Mouse (Mus musculus) CD8-positive naive resting alpha-beta T cell, adult 2 months (primary cell): Measurements from ENCODE around the gene Bmp15.

Experiments used
- DNase-seq, 2 experiments: peaks; one replicate each; pipeline ENCODE4 v3.0.0; 2022; ENCODE audit warnings: low read depth in 2 of 2, low spot score in 2 of 2

The Bmp15 gene

DNA sequence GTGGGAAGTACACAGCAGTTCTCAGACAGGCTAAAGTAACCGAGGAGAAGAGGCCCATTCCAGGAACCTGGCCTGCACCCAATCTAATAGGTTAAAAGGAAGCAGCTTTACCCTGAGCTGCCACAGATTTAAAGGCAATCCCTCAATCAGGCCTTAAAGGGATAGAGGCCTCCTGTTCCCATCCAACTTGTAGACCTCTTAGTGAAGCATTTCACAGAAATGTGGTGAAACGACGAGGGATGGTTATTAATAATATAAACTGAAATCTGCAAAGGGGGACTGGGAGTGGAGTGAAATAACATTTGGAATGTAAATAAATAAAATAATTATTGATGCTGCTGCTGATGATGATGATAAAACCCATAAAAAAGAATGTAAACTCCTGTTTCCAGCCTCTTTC is at the start of gene Bmp15:
Bmp15 (minus strand) TSS at position 101 of the 400 bp plus-strand sequence.
- DNase-seq: no peak

DNA sequence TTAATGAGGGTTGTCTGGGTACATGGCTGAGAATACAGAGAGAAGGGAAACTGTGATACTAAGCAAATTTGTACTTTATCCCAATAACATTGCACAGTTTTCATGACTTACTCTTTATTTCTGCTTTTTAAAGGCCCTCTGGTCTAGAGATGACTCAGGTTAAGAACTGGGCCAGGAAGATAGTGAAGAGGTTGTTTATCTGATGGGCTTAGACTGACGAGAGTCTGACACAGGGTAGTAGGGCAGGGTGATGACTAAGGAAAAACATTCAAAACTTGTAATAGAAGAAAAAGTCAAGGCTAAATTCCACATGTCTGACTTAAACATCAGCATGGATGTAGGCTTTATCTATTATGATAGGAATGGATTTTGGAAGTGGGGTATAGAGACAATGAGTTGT is 48.3 kb upstream of the Bmp15 start:
- DNase-seq: no peak

DNA sequence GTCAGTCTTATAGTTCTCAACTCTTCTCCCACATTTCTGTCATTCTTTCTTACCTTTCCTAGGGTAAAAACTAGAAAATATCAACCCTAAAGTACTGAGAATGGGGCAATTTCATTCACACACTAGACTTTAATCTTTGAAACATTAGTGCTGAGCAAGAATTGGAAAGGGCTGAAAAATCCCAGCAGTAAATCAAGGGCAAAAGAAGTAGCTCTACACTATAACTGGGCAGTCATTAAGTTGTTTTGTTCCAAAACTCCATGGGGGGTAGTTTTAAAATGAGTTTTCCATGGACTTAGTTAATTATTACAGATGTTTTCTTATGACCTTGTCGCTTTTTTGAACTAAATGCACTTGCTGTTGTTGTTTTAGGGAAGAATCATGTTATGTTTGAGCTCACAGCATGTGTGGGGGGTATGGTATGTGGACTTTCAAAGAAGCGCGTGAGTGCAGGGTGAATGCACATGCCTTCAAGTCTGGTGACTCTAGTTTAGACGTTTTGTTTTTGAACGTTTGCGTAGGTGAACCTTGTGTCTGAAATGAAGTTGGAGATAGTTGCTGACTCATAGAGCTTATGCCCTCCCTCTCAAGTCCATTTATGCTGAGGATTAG is 37.1 kb upstream of the Bmp15 start:
- DNase-seq: no peak

DNA sequence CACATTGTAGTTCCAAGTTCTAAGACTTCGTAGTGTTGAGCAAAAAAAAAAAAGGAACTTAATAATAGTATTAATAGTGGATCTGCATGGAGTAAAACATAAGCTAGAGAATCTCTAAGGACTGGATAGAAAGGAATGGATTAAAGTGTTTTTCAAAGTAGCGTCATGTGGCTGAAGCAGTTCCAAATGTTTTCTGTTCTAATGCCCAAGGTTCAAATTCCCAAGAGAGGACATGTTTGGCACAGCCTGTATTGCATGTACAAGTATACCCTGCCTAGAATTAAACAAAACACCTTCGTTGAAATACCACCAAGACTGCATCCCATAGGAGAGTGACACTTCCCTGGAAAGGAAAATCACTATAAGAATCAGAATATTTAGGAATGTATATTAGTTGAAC is 36.4 kb upstream of the Bmp15 start:
- DNase-seq: no peak

DNA sequence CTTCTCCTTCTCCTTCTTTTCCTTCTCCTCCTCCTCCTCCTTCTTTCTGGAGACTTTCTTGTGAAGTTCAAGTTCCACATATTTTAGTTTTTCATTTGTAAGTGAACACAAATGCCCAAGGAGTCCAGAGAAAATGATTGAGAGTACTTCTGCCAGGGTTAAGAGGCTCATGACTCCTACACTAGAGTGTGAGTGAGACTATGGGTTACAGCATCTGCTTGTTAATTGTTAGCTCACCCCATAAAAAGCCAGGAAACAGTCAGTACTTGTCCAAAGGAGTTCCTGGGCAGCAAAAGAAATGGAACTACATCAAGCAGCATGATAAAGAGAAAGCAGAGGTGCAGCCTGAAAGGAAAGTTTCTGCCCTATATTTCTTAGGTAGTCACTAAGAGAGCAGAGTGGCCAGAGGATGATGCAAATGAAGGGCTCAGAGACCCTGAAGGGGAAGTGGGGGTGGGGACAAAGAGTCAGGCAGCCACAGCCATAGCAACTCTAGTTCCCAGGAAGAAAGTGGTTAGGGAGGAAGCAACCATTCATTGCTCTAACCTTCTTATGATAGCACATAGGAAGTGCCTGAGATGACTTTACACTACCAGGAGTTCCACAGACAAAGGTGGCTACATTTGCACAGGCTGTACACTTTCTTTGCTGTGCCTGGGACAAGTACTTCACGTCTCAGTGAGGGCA is 24.9 kb upstream of the Bmp15 start:
- DNase-seq: no peak

DNA sequence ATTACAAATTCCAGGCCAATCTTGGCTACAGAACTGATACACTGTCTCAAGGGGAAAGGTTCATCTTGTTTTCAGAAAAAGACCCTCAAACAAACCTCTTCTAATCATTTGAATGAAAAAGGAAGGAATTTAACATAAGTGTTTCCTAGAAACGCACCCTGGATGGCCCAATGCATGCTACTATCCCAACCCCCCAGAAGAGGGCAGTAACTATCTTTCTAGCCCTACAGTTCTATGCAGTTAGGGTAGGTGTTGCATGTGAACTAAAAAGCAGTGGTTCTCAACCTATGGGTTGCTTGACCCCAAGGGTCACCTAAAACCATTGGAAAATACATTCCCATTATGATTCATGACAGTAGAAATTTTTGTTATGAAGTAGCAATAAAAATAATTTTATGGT is 3.5 kb upstream of the Bmp15 start:
- no peak for DNase-seq

DNA sequence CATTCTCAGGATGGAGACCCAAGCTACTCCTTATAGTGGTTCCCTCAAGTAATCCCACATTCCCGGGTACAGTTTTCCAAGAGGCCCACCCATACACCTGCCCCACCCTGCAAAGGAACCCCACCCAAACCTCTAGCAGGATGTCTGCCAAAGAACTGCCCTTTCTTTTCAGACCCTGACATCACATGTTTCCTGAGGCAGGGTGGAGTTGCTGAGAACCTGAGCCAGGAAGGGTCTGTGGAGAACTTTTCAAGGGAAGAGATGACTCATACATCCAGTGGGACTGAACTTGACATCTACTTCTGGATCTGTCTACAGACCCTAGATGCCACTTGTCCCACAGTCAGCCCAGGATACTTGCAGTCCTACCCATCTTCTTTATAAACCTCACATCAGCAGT is 2.8 kb downstream of the Bmp15 start:
- no peak for DNase-seq
